Mouse (Mus musculus): ENCODE results near the gene Pacs2. TPM values are rescaled to one million over a fixed set of nuclear protein-coding genes. Genes with fewer than 3 reads are reported as not detected.
A peak's percentile ranks its signal among the peaks of the same experiment; 100 is the strongest.

The Pacs2 gene
- polyA plus RNA-seq, 1 experiment from 2014 or later: 13.3 TPM

GRCm38 (mm10) chr12:113014561-113015556, 551 bp downstream of the Pacs2 start:
- ATAC-seq (ENCODE audit: insufficient number of reproducible peaks, insufficient read depth, low FRiP score, low TSS enrichment, low read depth): 0 out of 2 replicates have a peak, but pooled peaks have one; percentile 7
- Histone ChIP-seq H3K27me3 (no peaks in the 10 kb centered on the region), H3K4me2 (peak overlapping the region; percentile 89), H3K27ac (no peak overlapping the region), H3K36me3 (no peaks in the 10 kb centered on the region), H3K9ac (peak overlapping the region; percentile 91), H3K9me3 (no peaks in the 10 kb centered on the region), H3K4me3 (peak overlapping the region; percentile 95), H3K4me1 (peaks cover 32% of the 10 kb centered on the region)
- 1% methylated on average over 63 of the region's 64 CpGs for WGBS

- Histone ChIP-seq H3K4me1 (peaks cover 32% of the 10 kb centered on the region), H3K27ac (no peak overlapping the region), H3K9me3 (no peaks in the 10 kb centered on the region), H3K9ac (peak overlapping the region; percentile 91; the same call in 1 of the 2 replicates), H3K4me3 (peak overlapping the region; percentile 95), H3K4me2 (peak overlapping the region; percentile 89), H3K36me3 (peaks cover 8% of the 10 kb centered on the region), H3K27me3 (no peaks in the 10 kb centered on the region)
- ATAC-seq (ENCODE audit: insufficient number of reproducible peaks, insufficient read depth, low FRiP score, low TSS enrichment, low read depth): no peak
- WGBS: 73% methylated on average over 4 of the region's 4 CpGs
These were observed 1.6 kb downstream of the Pacs2 start for GRCm38 (mm10) chr12:113015956-113016355.

GRCm38 (mm10) chr12:113016976-113017375, 2.7 kb downstream of the Pacs2 start:
- H3K4me1 ChIP-seq: peaks cover 32% of the 10 kb centered on the region
- no peaks in the 10 kb centered on the region for H3K9me3 ChIP-seq
- no peak overlapping the region for H3K4me3 ChIP-seq
- H3K9ac ChIP-seq: 0 out of 2 replicates have a peak overlapping the region, but pooled peaks have one; percentile 21
- H3K4me2 ChIP-seq: no peak overlapping the region
- WGBS: 66% methylated on average over 8 of the region's 8 CpGs
- no peak overlapping the region for H3K27ac ChIP-seq
- peaks cover 10% of the 10 kb centered on the region for H3K36me3 ChIP-seq
- ATAC-seq (ENCODE audit: insufficient number of reproducible peaks, insufficient read depth, low FRiP score, low TSS enrichment, low read depth): no peak
- no peaks in the 10 kb centered on the region for H3K27me3 ChIP-seq

GRCm38 (mm10) chr12:113017429-113017984, 3.2 kb downstream of the Pacs2 start:
- Histone ChIP-seq H3K4me2 (no peak overlapping the region), H3K9me3 (no peaks in the 10 kb centered on the region), H3K27me3 (no peaks in the 10 kb centered on the region), H3K36me3 (peaks cover 10% of the 10 kb centered on the region), H3K27ac (no peak overlapping the region), H3K9ac (no peak overlapping the region), H3K4me1 (peaks cover 32% of the 10 kb centered on the region), H3K4me3 (no peak overlapping the region)
- WGBS: 82% methylated on average over 9 of the region's 9 CpGs
- no peak for ATAC-seq (ENCODE audit: insufficient number of reproducible peaks, insufficient read depth, low FRiP score, low TSS enrichment, low read depth)

GRCm38 (mm10) chr12:113018763-113019162, 4.5 kb downstream of the Pacs2 start:
- 86% methylated on average over 4 of the region's 4 CpGs for WGBS
- H3K4me2 ChIP-seq: no peak overlapping the region
- H3K9me3 ChIP-seq: no peaks in the 10 kb centered on the region
- H3K4me1 ChIP-seq: peaks cover 23% of the 10 kb centered on the region
- no peak for ATAC-seq (ENCODE audit: insufficient number of reproducible peaks, insufficient read depth, low FRiP score, low TSS enrichment, low read depth)
- H3K27ac ChIP-seq: no peak overlapping the region
- H3K27me3 ChIP-seq: no peaks in the 10 kb centered on the region
- no peak overlapping the region for H3K9ac ChIP-seq
- H3K36me3 ChIP-seq: peaks cover 19% of the 10 kb centered on the region
- no peak overlapping the region for H3K4me3 ChIP-seq

GRCm38 (mm10) chr12:113021488-113021887, 7.2 kb downstream of the Pacs2 start:
- Histone ChIP-seq H3K4me3 (no peak overlapping the region), H3K9me3 (no peaks in the 10 kb centered on the region), H3K36me3 (peaks cover 31% of the 10 kb centered on the region), H3K4me2 (no peak overlapping the region), H3K27ac (no peak overlapping the region), H3K27me3 (no peaks in the 10 kb centered on the region), H3K9ac (no peak overlapping the region), H3K4me1 (peaks cover 9% of the 10 kb centered on the region)
- ATAC-seq (ENCODE audit: insufficient number of reproducible peaks, insufficient read depth, low FRiP score, low TSS enrichment, low read depth): no peak

- H3K4me2 ChIP-seq: no peak overlapping the region
- H3K9me3 ChIP-seq: no peaks in the 10 kb centered on the region
- no peak overlapping the region for H3K27ac ChIP-seq
- H3K27me3 ChIP-seq: no peaks in the 10 kb centered on the region
- peaks cover 34% of the 10 kb centered on the region for H3K36me3 ChIP-seq
- no peak overlapping the region for H3K4me3 ChIP-seq
- WGBS: 75% methylated on average over 4 of the region's 4 CpGs
- H3K9ac ChIP-seq: no peak overlapping the region
- 0 out of 2 replicates have a peak, but pooled peaks cover 4% of the 10 kb centered on the region for H3K4me1 ChIP-seq
- ATAC-seq (ENCODE audit: insufficient number of reproducible peaks, insufficient read depth, low FRiP score, low TSS enrichment, low read depth): no peak
These were observed 8.8 kb downstream of the Pacs2 start for GRCm38 (mm10) chr12:113023082-113023481.

- H3K9ac ChIP-seq: no peak overlapping the region
- WGBS: 94% methylated on average over 1 of the region's 1 CpGs
- no peak for ATAC-seq (ENCODE audit: insufficient number of reproducible peaks, insufficient read depth, low FRiP score, low TSS enrichment, low read depth)
- peaks cover 26% of the 10 kb centered on the region for H3K36me3 ChIP-seq
- no peaks in the 10 kb centered on the region for H3K9me3 ChIP-seq
- no peak overlapping the region for H3K4me3 ChIP-seq
- H3K4me2 ChIP-seq: no peak overlapping the region
- H3K27ac ChIP-seq: no peak overlapping the region
- 0 out of 2 replicates have a peak, but pooled peaks cover 4% of the 10 kb centered on the region for H3K4me1 ChIP-seq
- H3K27me3 ChIP-seq: no peaks in the 10 kb centered on the region
These were observed 12.2 kb downstream of the Pacs2 start for GRCm38 (mm10) chr12:113026557-113026956.

- Histone ChIP-seq H3K4me1 (peaks cover 8% of the 10 kb centered on the region), H3K36me3 (peaks cover 26% of the 10 kb centered on the region), H3K9me3 (no peaks in the 10 kb centered on the region), H3K9ac (no peak overlapping the region), H3K27me3 (no peaks in the 10 kb centered on the region), H3K4me3 (no peak overlapping the region), H3K27ac (no peak overlapping the region), H3K4me2 (no peak overlapping the region)
- WGBS: 81% methylated on average over 2 of the region's 2 CpGs
- no peak for ATAC-seq (ENCODE audit: insufficient number of reproducible peaks, insufficient read depth, low FRiP score, low TSS enrichment, low read depth)
These were observed 13.2 kb downstream of the Pacs2 start for GRCm38 (mm10) chr12:113027495-113027894.

- Histone ChIP-seq H3K9ac (no peak overlapping the region), H3K4me3 (no peak overlapping the region), H3K4me1 (peaks cover 10% of the 10 kb centered on the region), H3K4me2 (no peak overlapping the region), H3K9me3 (no peaks in the 10 kb centered on the region), H3K27ac (no peak overlapping the region), H3K36me3 (peaks cover 23% of the 10 kb centered on the region), H3K27me3 (no peaks in the 10 kb centered on the region)
- WGBS: 59% methylated on average over 5 of the region's 5 CpGs
- no peak for ATAC-seq (ENCODE audit: insufficient number of reproducible peaks, insufficient read depth, low FRiP score, low TSS enrichment, low read depth)
These were observed 13.8 kb downstream of the Pacs2 start for GRCm38 (mm10) chr12:113028067-113028466.

GRCm38 (mm10) chr12:113028898-113029297, 14.6 kb downstream of the Pacs2 start:
- Histone ChIP-seq H3K36me3 (peaks cover 17% of the 10 kb centered on the region), H3K9ac (no peak overlapping the region), H3K27ac (no peak overlapping the region; the same call in 1 of the 2 replicates), H3K4me3 (no peak overlapping the region), H3K4me1 (peaks cover 10% of the 10 kb centered on the region), H3K9me3 (no peaks in the 10 kb centered on the region), H3K4me2 (no peak overlapping the region), H3K27me3 (no peaks in the 10 kb centered on the region)
- WGBS: 81% methylated on average over 9 of the region's 9 CpGs
- no peak for ATAC-seq (ENCODE audit: insufficient number of reproducible peaks, insufficient read depth, low FRiP score, low TSS enrichment, low read depth)

Data from embryonic facial prominence, embryonic 13.5 days (tissue).